Mouse (Mus musculus) liver, embryonic 14.5 days (tissue): ENCODE results near the gene Map3k21.

Experiments
- CTCF ChIP-seq: IDR thresholded peaks from 2 replicates; pipeline ENCODE4 v1.5.1; 2016; ENCODE audit warnings: antibody characterized with exemption, low read depth, control low read depth
- EP300 ChIP-seq: IDR thresholded peaks from 2 replicates; pipeline ENCODE4 v1.6.1; 2016; ENCODE audit warnings: antibody characterized with exemption, low read depth

DNA sequence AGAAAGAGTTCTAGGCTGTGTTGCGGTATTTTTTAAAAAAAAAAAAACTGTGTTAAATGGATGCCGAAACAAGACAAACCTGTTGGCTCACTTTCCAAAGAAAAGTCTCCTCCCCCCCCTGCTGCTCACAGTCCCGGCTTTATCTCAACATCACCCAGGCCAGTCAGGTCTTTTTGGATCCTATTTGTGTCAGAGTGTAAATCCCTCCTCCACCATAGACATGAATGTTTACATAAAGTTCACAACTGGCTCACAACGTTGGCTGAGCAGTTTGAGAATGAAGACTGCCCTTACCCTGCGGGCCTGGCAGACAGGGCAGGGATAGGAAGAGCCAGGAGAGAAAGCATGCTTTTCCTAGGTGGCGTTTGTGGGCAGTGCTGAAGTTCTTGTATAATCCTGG is 86.7 kb downstream of the Map3k21 start:
- TF ChIP-seq EP300 (no peak), CTCF (no peak)
